Mouse (Mus musculus): ENCODE results near the gene Hist1h4j. TPM values are rescaled to one million over a fixed set of nuclear protein-coding genes. Genes with fewer than 3 reads are reported as not detected.
A peak's percentile ranks its signal among the peaks of the same experiment; 100 is the strongest.
"Not testable (repeated sequence)": the region's sequence is repeated elsewhere in the genome, so short reads cannot be mapped to it uniquely, and the experiment has no call there.

Gene Hist1h4j
- polyA plus RNA-seq, 1 experiment from 2014 or later, result 0.94 TPM

DNA sequence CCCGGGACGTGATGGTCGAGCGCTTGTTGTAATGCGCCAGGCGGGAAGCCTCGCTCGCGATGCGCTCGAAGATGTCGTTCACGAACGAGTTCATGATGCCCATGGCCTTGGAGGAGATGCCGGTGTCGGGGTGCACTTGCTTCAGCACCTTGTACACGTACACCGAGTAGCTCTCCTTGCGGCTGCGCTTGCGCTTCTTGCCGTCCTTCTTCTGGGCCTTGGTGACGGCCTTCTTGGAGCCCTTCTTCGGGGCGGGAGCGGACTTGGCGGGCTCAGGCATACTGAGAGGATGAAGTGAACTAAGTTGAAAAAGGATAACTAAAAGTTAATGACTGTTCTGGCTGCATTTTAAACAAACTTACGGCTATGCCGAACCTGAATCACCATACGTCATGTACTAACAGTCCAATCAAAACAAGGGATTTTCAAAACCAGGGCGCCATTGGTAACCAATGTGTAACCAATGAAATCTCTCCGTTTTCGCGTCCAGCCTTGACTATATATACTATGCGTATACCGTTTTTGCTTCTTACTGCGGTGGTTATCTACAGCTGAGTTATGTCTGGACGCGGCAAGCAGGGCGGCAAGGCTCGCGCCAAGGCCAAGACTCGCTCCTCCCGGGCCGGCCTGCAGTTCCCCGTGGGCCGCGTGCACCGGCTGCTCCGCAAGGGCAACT, 18.9 kb upstream of the Hist1h4j start, which contains the start of the genes Hist1h2bl and Hist1h2ai:
Hist1h2bl (minus strand) TSS at position 280 of the 676 bp plus-strand sequence.
Hist1h2ai (plus strand) TSS at position 559 of the 676 bp plus-strand sequence.
- Histone ChIP-seq H3K9ac (ENCODE audit: low read depth, low read length) (peak within 1 kb of the TSS; percentile 77), H3K4me3 (ENCODE audit: low read depth, low read length) (peak within 1 kb of the TSS; percentile 47), H3K4me2 (replicated peaks; ENCODE audit: low read depth, low read length) (peak within 1 kb of the TSS; percentile 87), H3K27ac (ENCODE audit: low read depth, low read length) (peak within 1 kb of the TSS; percentile 93)
- DNase-seq (ENCODE audit: low spot score), result peak; percentile 86
- not testable (repeated sequence) for H3K36me3 ChIP-seq (ENCODE audit: control insufficient read depth, insufficient read depth, low read length); H3K4me1 ChIP-seq (replicated peaks; ENCODE audit: control insufficient read depth, insufficient read depth, low read length); H3K27me3 ChIP-seq (ENCODE audit: control insufficient read depth, insufficient read depth, low read length); H3K9me3 ChIP-seq (ENCODE audit: control insufficient read depth, low read length)
- ATAC-seq (ENCODE audit: low FRiP score), result peak; percentile 95
- under 1% methylated on average over 23 of the region's 50 CpGs for WGBS

DNA sequence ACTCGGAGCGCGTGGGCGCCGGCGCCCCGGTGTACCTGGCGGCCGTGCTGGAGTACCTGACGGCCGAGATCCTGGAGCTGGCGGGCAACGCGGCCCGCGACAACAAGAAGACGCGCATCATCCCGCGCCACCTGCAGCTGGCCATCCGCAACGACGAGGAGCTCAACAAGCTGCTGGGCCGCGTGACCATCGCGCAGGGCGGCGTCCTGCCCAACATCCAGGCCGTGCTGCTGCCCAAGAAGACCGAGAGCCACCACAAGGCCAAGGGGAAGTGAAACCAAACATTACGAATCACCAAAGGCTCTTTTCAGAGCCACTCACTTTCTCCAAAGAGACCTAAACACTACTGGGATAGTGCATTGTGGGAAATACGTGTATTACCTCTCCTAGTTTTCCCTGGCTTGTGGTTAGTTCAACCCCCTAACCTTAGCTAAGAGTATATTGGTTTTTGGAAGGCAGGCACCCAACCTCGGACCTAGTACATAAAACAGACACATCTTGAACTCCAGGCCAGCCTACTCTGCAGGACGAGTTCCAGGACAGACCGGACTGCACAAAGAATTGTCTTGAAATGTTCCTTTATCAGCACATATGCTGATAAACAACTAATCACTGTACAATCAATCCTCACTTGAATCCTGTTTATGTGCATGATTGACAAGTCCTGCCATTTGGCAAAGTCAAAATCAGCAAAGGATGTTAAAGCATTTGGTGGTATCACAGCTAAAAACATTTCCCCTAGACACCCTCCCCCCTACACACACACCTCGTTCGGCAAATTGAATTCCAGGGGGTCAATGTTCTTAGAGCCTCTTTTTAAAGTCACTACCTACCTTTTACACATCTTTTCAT, 18.1 kb upstream of the Hist1h4j start:
- peak overlapping the region; percentile 93 for H3K27ac ChIP-seq (ENCODE audit: low read depth, low read length)
- H3K9ac ChIP-seq (ENCODE audit: low read depth, low read length), result peak overlapping the region; percentile 77
- not testable (repeated sequence) for H3K27me3 ChIP-seq (ENCODE audit: control insufficient read depth, insufficient read depth, low read length); H3K4me1 ChIP-seq (replicated peaks; ENCODE audit: control insufficient read depth, insufficient read depth, low read length); H3K36me3 ChIP-seq (ENCODE audit: control insufficient read depth, insufficient read depth, low read length); H3K9me3 ChIP-seq (ENCODE audit: control insufficient read depth, low read length)
- H3K4me3 ChIP-seq (ENCODE audit: low read depth, low read length), result peak overlapping the region; percentile 47
- ATAC-seq (ENCODE audit: low FRiP score) (peak; percentile 31), DNase-seq (ENCODE audit: low spot score) (peak; percentile 69)
- peak overlapping the region; percentile 87 for H3K4me2 ChIP-seq (replicated peaks; ENCODE audit: low read depth, low read length)
- 1% methylated on average over 9 of the region's 38 CpGs for WGBS

DNA sequence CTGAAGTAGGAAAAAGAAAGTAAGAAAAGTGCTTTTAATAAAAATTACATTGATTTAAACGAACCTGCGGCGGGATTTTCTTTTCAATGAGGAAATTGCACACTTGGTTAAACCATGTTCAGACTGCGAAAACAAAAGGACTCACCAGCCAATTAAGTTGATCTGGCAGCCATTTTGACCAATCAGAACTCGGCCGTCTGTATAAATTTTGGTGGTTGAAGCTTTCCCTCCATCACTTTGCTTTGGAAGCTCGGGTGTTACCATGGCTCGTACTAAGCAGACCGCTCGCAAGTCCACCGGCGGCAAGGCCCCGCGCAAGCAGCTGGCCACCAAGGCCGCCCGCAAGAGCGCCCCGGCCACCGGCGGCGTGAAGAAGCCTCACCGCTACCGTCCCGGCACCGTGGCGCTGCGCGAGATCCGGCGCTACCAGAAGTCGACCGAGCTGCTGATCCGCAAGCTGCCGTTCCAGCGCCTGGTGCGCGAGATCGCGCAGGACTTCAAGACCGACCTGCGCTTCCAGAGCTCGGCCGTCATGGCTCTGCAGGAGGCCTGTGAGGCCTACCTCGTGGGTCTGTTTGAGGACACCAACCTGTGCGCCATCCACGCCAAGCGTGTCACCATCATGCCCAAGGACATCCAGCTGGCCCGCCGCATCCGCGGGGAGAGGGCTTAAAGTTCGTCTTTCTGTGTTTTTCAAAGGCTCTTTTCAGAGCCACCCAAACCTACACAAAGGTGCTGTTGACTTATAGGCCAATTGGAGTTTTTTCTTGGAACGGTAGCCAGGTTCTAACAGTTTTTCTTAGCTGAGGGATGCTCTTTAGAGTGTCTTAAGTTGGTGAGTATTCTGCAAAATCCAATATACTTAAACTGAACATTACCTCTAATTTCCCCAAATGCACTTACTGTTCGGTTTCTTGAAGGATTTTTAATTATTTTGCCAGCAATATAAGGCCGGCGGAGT, 17.2 kb upstream of the Hist1h4j start, which contains the start of gene Hist1h3h:
Hist1h3h (plus strand) TSS at position 263 of the 961 bp plus-strand sequence.
- H3K9ac ChIP-seq (ENCODE audit: low read depth, low read length), result peak within 1 kb of the TSS; percentile 79
- peak within 1 kb of the TSS; percentile 93 for H3K27ac ChIP-seq (ENCODE audit: low read depth, low read length)
- not testable (repeated sequence) for H3K36me3 ChIP-seq (ENCODE audit: control insufficient read depth, insufficient read depth, low read length); H3K9me3 ChIP-seq (ENCODE audit: control insufficient read depth, low read length); H3K4me1 ChIP-seq (replicated peaks; ENCODE audit: control insufficient read depth, insufficient read depth, low read length); H3K27me3 ChIP-seq (ENCODE audit: control insufficient read depth, insufficient read depth, low read length)
- ATAC-seq (ENCODE audit: low FRiP score) (peak; percentile 45), DNase-seq (ENCODE audit: low spot score) (peak; percentile 90)
- under 1% methylated on average over 26 of the region's 56 CpGs for WGBS
- H3K4me2 ChIP-seq (replicated peaks; ENCODE audit: low read depth, low read length), result peak within 1 kb of the TSS; percentile 87
- H3K4me3 ChIP-seq (ENCODE audit: low read depth, low read length), result peak within 1 kb of the TSS; percentile 47

DNA sequence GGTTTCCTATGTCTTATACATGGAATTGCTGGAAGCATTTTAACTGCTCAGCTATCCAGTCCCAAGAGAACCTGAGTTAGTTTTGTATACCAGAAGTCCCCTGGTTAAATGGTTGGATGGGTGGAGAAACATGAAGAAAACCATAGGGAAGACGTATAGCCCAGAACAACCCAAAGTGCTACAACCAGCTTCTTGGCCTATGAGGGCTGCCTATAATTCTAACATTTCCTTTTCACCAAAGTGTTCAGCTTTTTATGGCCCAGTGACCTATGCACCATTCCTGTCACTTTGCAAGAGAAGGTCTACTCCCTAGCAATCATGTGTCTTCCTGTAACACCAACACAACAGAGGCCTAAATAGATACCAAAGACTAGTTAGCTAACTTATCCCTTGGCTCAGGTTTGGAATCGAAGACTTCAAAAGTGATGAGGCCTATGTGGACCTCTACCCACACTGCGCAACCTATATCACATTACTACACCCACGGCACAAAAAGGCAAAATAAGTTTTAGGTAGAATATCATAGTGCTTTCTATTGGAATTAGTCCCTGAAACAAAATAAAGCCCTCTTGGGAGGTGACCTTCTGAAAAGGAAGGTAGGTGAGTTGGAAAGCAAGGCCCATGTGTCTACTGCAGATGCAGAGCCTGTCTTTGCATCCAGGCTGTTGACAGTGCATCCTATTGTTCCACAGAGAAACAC, 16.3 kb upstream of the Hist1h4j start:
- 60% methylated on average over 4 of the region's 4 CpGs for WGBS
- H3K27ac ChIP-seq (ENCODE audit: low read depth, low read length), result peak overlapping the region; percentile 80
- no peaks in the 10 kb centered on the region for H3K36me3 ChIP-seq (ENCODE audit: control insufficient read depth, insufficient read depth, low read length)
- H3K4me3 ChIP-seq (ENCODE audit: low read depth, low read length), result peak overlapping the region; percentile 47
- H3K9me3 ChIP-seq (ENCODE audit: control insufficient read depth, low read length), result no peaks in the 10 kb centered on the region
- ATAC-seq (ENCODE audit: low FRiP score) (no peak), DNase-seq (ENCODE audit: low spot score) (peak; percentile 52)
- no peaks in the 10 kb centered on the region for H3K27me3 ChIP-seq (ENCODE audit: control insufficient read depth, insufficient read depth, low read length)
- H3K9ac ChIP-seq (ENCODE audit: low read depth, low read length), result peak overlapping the region; percentile 79
- H3K4me2 ChIP-seq (replicated peaks; ENCODE audit: low read depth, low read length), result peak overlapping the region; percentile 77
- peaks cover 4% of the 10 kb centered on the region; the same call in 1 of the 2 replicates for H3K4me1 ChIP-seq (replicated peaks; ENCODE audit: control insufficient read depth, insufficient read depth, low read length)

DNA sequence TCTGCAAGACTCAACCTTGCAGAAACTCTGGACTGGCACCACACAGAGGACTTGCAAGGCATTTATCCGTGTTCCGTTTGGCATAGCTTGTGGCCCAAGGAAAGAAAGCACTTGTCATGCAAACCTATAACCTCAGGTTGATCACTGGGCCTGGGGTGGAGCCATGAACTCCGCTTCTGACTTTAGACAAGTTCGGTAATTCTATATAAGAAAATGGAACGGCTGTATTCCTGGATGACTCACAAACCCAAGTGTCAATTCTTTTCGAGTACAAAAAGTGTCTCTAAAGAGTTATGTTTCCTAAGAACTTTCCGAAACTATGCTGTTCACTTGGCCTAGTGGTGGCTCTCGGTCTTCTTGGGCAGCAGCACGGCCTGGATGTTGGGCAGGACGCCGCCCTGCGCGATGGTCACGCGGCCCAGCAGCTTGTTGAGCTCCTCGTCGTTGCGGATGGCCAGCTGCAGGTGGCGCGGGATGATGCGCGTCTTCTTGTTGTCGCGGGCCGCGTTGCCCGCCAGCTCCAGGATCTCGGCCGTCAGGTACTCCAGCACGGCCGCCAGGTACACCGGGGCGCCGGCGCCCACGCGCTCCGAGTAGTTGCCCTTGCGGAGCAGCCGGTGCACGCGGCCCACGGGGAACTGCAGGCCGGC, 13.6 kb upstream of the Hist1h4j start:
- H3K27ac ChIP-seq (ENCODE audit: low read depth, low read length), result peak overlapping the region; percentile 78
- DNase-seq (ENCODE audit: low spot score) (peak; percentile 57), ATAC-seq (ENCODE audit: low FRiP score) (peak; percentile 26)
- H3K36me3 ChIP-seq (ENCODE audit: control insufficient read depth, insufficient read depth, low read length); H3K4me1 ChIP-seq (replicated peaks; ENCODE audit: control insufficient read depth, insufficient read depth, low read length); H3K27me3 ChIP-seq (ENCODE audit: control insufficient read depth, insufficient read depth, low read length); H3K9me3 ChIP-seq (ENCODE audit: control insufficient read depth, low read length): not testable (repeated sequence)
- H3K9ac ChIP-seq (ENCODE audit: low read depth, low read length), result peak overlapping the region; percentile 42; the same call in 1 of the 2 replicates
- 1% methylated on average over 19 of the region's 44 CpGs for WGBS
- peak overlapping the region; percentile 35 for H3K4me3 ChIP-seq (ENCODE audit: low read depth, low read length)
- peak overlapping the region; percentile 42 for H3K4me2 ChIP-seq (replicated peaks; ENCODE audit: low read depth, low read length)

DNA sequence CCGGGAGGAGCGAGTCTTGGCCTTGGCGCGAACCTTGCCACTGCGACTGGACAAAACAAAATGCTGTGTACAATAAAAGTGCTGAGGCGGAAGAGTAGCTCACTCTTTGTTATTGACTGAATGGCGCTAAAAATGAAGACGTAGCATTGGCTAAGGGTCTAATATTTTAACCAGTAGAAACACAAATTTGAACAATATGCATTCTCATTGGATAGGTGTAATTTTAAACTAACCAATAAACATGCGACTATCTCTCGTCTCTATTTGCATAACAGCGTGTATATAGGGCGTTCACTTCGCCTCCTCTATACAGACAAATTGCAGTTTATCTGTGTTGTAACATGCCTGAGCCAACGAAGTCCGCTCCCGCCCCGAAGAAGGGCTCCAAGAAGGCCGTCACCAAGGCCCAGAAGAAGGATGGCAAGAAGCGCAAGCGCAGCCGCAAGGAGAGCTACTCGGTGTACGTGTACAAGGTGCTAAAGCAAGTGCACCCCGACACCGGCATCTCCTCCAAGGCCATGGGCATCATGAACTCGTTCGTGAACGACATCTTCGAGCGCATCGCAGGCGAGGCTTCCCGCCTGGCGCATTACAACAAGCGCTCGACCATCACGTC, 13.0 kb upstream of the Hist1h4j start, which contains the start of gene Hist1h2bm:
Hist1h2bm (plus strand) TSS at position 288 of the 616 bp plus-strand sequence.
- peak within 1 kb of the TSS; percentile 35 for H3K4me3 ChIP-seq (ENCODE audit: low read depth, low read length)
- H3K27ac ChIP-seq (ENCODE audit: low read depth, low read length), result peak within 1 kb of the TSS; percentile 78
- H3K4me1 ChIP-seq (replicated peaks; ENCODE audit: control insufficient read depth, insufficient read depth, low read length); H3K9me3 ChIP-seq (ENCODE audit: control insufficient read depth, low read length); H3K36me3 ChIP-seq (ENCODE audit: control insufficient read depth, insufficient read depth, low read length); H3K27me3 ChIP-seq (ENCODE audit: control insufficient read depth, insufficient read depth, low read length): not testable (repeated sequence)
- under 1% methylated on average over 35 of the region's 37 CpGs for WGBS
- peak within 1 kb of the TSS; percentile 44 for H3K4me2 ChIP-seq (replicated peaks; ENCODE audit: low read depth, low read length)
- peak; percentile 86 for DNase-seq (ENCODE audit: low spot score)
- ATAC-seq (ENCODE audit: low FRiP score), result peak; percentile 97
- peak within 1 kb of the TSS; percentile 47; the same call in 1 of the 2 replicates for H3K9ac ChIP-seq (ENCODE audit: low read depth, low read length)

DNA sequence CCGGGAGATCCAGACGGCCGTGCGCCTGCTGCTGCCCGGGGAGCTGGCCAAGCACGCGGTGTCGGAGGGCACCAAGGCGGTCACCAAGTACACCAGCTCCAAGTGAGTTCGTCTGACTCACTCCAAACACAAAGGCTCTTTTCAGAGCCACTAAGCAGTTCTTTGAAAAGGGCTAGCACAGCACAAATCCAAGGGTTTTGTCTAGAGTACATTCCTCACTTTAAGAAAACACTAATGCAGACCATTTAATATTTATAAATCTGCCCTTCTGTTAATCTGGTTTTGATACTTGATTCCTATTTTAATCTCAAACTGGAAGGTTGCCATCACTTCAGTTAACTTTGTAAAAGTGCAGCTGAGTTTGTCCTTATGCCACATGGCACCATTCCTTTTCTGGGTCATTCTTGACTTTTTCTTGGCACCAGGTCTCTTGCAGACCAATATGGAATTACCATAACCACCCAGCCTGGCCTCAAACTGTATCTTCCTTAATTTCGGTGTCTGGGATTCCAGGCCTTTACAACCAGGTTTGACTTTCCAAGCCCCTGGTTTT, 12.4 kb upstream of the Hist1h4j start:
- DNase-seq (ENCODE audit: low spot score) (peak; percentile 59), ATAC-seq (ENCODE audit: low FRiP score) (peak; percentile 39)
- peaks cover 4% of the 10 kb centered on the region; the same call in 1 of the 2 replicates for H3K4me1 ChIP-seq (replicated peaks; ENCODE audit: control insufficient read depth, insufficient read depth, low read length)
- H3K4me2 ChIP-seq (replicated peaks; ENCODE audit: low read depth, low read length), result peak overlapping the region; percentile 44
- H3K9ac ChIP-seq (ENCODE audit: low read depth, low read length), result peak overlapping the region; percentile 47; the same call in 1 of the 2 replicates
- peak overlapping the region; percentile 24 for H3K4me3 ChIP-seq (ENCODE audit: low read depth, low read length)
- 4% methylated on average over 11 of the region's 11 CpGs for WGBS
- no peaks in the 10 kb centered on the region for H3K36me3 ChIP-seq (ENCODE audit: control insufficient read depth, insufficient read depth, low read length)
- no peaks in the 10 kb centered on the region for H3K27me3 ChIP-seq (ENCODE audit: control insufficient read depth, insufficient read depth, low read length)
- H3K9me3 ChIP-seq (ENCODE audit: control insufficient read depth, low read length), result no peaks in the 10 kb centered on the region
- H3K27ac ChIP-seq (ENCODE audit: low read depth, low read length), result peak overlapping the region; percentile 78

Measured in hindbrain, embryonic 11.5 days (tissue).